Mouse (Mus musculus) forebrain, embryonic 15.5 days (tissue): ENCODE results near the gene Syp. TPM values are rescaled to one million over a fixed set of nuclear protein-coding genes. Genes with fewer than 3 reads are reported as not detected.

Experiments
- ATAC-seq: fragments of 200-750 bp; cut with Nextera tagmentation; replicated peaks from 2 replicates; pipeline ENCODE4 v1.8.0; 2017; ENCODE audit warnings: mild to moderate bottlenecking, moderate TSS enrichment, moderate library complexity
- H3K27ac ChIP-seq: fragments of 300-500 bp; sonication (generic); replicated peaks from 2 replicates; pipeline ENCODE4 v1.5.1; 2015; ENCODE audit warnings: mild to moderate bottlenecking, inconsistent platforms
- H3K27me3 ChIP-seq: fragments of 300-500 bp; sonication (generic); 2 replicates; pipeline ENCODE4 v1.6.1; 2015; ENCODE audit warnings: inconsistent platforms
- H3K36me3 ChIP-seq: fragments of 300-500 bp; sonication (generic); 2 replicates; pipeline ENCODE4 v1.6.1; 2015; ENCODE audit warnings: mild to moderate bottlenecking, inconsistent platforms
- H3K4me1 ChIP-seq: fragments of 300-500 bp; sonication (generic); 2 replicates; pipeline ENCODE4 v1.6.1; 2015; ENCODE audit warnings: inconsistent platforms
- H3K4me2 ChIP-seq: fragments of 300-500 bp; sonication (generic); replicated peaks from 2 replicates; pipeline ENCODE4 v1.6.1; 2015; ENCODE audit warnings: mild to moderate bottlenecking, inconsistent platforms
- H3K4me3 ChIP-seq: fragments of 300-500 bp; sonication (generic); 2 replicates; pipeline ENCODE4 v1.5.1; 2015; ENCODE audit warnings: mild to moderate bottlenecking, inconsistent platforms
- H3K9ac ChIP-seq: fragments of 300-500 bp; sonication (generic); replicated peaks from 2 replicates; pipeline ENCODE4 v1.6.1; 2015; ENCODE audit warnings: mild to moderate bottlenecking, inconsistent platforms
- H3K9me3 ChIP-seq: fragments of 300-500 bp; sonication (generic); 2 replicates; pipeline ENCODE4 v1.6.1; 2016; ENCODE audit warnings: inconsistent platforms
- WGBS: fragments of 180-500 bp; shearing (Covaris S2); methylation state at CpG from one replicate; pipeline ENCODE4 v1.1.7; 2015; ENCODE audit warnings: mixed read lengths; 5-methylcytosine and 5-hydroxymethylcytosine counted together
- polyA plus RNA-seq: library from polyadenylated mRNA; unstranded; fragments of >200 nt; fragmentation: Nextera tagmentation; extraction: Ambion mirVana; gene quantifications from 2 replicates; pipeline ENCODE4 v1.2.1, GENCODE M21; 2015

Syp gene
- 109 and 120 TPM in 2 replicates for polyA plus RNA-seq

GRCm38 (mm10) chrX:7638401-7639091, at the start of gene Syp:
Gene Syp, plus strand, starts transcription at chrX:7638471.
- no peaks in the 10 kb centered on the region; the same call in 1 of the 2 replicates for H3K36me3 ChIP-seq
- H3K27me3 ChIP-seq, result no peaks in the 10 kb centered on the region
- peak within 1 kb of the TSS; percentile 60 for H3K4me3 ChIP-seq
- peak within 1 kb of the TSS; percentile 86 for H3K27ac ChIP-seq
- H3K4me1 ChIP-seq, result peaks cover 11% of the 10 kb centered on the region
- peak within 1 kb of the TSS; percentile 67 for H3K9ac ChIP-seq
- 11% methylated on average over 42 of the region's 42 CpGs for whole genome bisulfite sequencing
- H3K9me3 ChIP-seq, result no peaks in the 10 kb centered on the region
- H3K4me2 ChIP-seq, result peak within 1 kb of the TSS; percentile 54
- ATAC-seq, result peak; percentile 87

GRCm38 (mm10) chrX:7595371-7595770, 42.9 kb upstream of the Syp start:
- Histone ChIP-seq H3K4me2 (no peak overlapping the region), H3K9me3 (no peaks in the 10 kb centered on the region), H3K9ac (no peak overlapping the region), H3K4me3 (no peak overlapping the region), H3K27me3 (no peaks in the 10 kb centered on the region), H3K27ac (no peak overlapping the region), H3K4me1 (no peaks in the 10 kb centered on the region), H3K36me3 (peaks cover 5% of the 10 kb centered on the region; the same call in 1 of the 2 replicates)
- ATAC-seq, result no peak
- 82% methylated on average over 9 of the region's 9 CpGs for WGBS

DNA sequence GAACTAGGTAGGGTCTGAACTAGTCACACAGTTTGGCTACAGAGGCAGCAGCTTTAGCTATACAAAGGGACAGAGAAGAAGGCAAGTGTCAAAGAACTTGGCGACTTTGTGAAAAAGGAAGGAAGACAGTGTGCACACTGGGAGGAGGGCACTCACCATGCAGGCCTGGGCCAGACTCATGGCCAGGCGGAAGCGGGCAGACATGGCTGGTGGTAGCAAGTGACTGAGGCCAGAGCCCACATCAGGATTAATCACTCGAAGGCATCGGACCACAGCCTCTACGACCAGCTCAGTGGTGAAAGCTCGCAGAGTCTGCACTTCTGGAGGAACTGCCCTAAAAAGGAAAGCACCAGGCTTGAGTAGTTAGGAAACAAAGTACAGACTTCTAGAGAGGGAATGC, 34.3 kb upstream of the Syp start:
- WGBS, result 92% methylated on average over 7 of the region's 7 CpGs
- no peak overlapping the region for H3K9ac ChIP-seq
- ATAC-seq, result no peak
- no peaks in the 10 kb centered on the region; the same call in 1 of the 2 replicates for H3K36me3 ChIP-seq
- H3K4me1 ChIP-seq, result peaks cover 10% of the 10 kb centered on the region
- peak overlapping the region; percentile 45 for H3K4me2 ChIP-seq
- no peaks in the 10 kb centered on the region for H3K9me3 ChIP-seq
- no peak overlapping the region for H3K27ac ChIP-seq
- H3K4me3 ChIP-seq, result no peak overlapping the region
- no peaks in the 10 kb centered on the region for H3K27me3 ChIP-seq

DNA sequence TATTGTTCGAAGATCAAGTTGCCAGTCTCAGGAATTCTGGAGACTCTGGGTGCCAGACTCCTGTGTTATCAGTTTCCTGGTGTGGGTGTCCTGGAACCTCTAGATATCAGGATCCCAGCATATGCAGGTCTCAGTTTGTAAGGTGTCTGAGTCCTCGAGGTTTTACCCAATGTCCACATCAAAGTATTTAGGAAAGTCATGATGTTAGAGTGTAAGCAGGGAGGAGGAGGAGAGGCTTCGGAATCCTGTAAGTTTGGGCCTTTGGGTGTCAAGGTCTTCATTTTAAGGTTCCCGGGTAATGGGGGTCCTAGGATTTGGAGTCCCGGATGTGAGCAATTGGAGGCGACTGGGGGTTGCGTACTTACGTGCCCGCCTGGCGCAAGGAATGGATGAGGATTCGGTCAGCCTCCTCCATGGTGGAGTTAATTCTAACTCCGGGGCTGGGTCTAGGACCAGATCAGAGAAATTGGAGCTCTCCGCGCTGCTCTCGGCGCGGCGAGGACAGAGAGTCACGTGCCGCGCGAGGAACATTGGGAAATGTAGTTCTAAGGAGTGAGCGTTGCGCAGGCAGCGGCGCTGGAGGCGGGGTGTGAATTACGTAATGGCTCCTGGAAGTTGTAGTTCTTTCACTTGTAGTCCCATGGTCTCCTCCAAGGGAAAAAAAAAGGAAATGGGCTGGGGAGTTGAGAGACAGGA, 33.2 kb upstream of the Syp start, which contains the start of gene Ccdc22:
Gene Ccdc22 (minus strand): TSS at position 639 of the 696 bp plus-strand sequence.
- WGBS, result 20% methylated on average over 28 of the region's 28 CpGs
- ATAC-seq, result peak; percentile 94
- Histone ChIP-seq H3K9ac (peak within 1 kb of the TSS; percentile 58), H3K9me3 (no peaks in the 10 kb centered on the region), H3K27ac (peak within 1 kb of the TSS; percentile 60), H3K27me3 (no peaks in the 10 kb centered on the region), H3K4me2 (peak within 1 kb of the TSS; percentile 45), H3K4me3 (peak within 1 kb of the TSS; percentile 53), H3K36me3 (no peaks in the 10 kb centered on the region), H3K4me1 (peaks cover 10% of the 10 kb centered on the region)

GRCm38 (mm10) chrX:7605575-7605941, 32.7 kb upstream of the Syp start:
- no peak for ATAC-seq
- no peaks in the 10 kb centered on the region for H3K27me3 ChIP-seq
- H3K9me3 ChIP-seq, result no peaks in the 10 kb centered on the region
- no peak overlapping the region for H3K27ac ChIP-seq
- H3K9ac ChIP-seq, result no peak overlapping the region
- 48% methylated on average over 8 of the region's 8 CpGs for WGBS
- H3K4me1 ChIP-seq, result peaks cover 10% of the 10 kb centered on the region
- peak overlapping the region; percentile 53; the same call in 1 of the 2 replicates for H3K4me3 ChIP-seq
- H3K36me3 ChIP-seq, result no peaks in the 10 kb centered on the region
- no peak overlapping the region for H3K4me2 ChIP-seq

- H3K9me3 ChIP-seq, result no peaks in the 10 kb centered on the region
- no peaks in the 10 kb centered on the region for H3K27me3 ChIP-seq
- no peak within 1 kb of the TSS for H3K27ac ChIP-seq
- H3K36me3 ChIP-seq, result no peaks in the 10 kb centered on the region
- H3K4me3 ChIP-seq, result no peak within 1 kb of the TSS
- no peak within 1 kb of the TSS for H3K9ac ChIP-seq
- H3K4me1 ChIP-seq, result peaks cover 10% of the 10 kb centered on the region
- no peak for ATAC-seq
- no peak within 1 kb of the TSS for H3K4me2 ChIP-seq
- 73% methylated on average over 6 of the region's 6 CpGs for WGBS
Measured at GRCm38 (mm10) chrX:7606783-7607182, 31.5 kb upstream of the Syp start, which contains the start of gene Cacna1f. Gene Cacna1f, plus strand, starts transcription at chrX:7607083.

GRCm38 (mm10) chrX:7610035-7610434, 28.2 kb upstream of the Syp start:
- 30% methylated on average over 21 of the region's 21 CpGs for WGBS
- no peak overlapping the region for H3K27ac ChIP-seq
- ATAC-seq, result peak; percentile 18; the same call in 1 of the 2 replicates

GRCm38 (mm10) chrX:7610536-7611258, 27.6 kb upstream of the Syp start:
- Histone ChIP-seq H3K4me2 (peak overlapping the region; percentile 69), H3K9me3 (no peaks in the 10 kb centered on the region), H3K27me3 (no peaks in the 10 kb centered on the region), H3K27ac (no peak overlapping the region; the same call in 1 of the 2 replicates), H3K36me3 (no peaks in the 10 kb centered on the region), H3K9ac (peak overlapping the region; percentile 49), H3K4me3 (peak overlapping the region; percentile 47), H3K4me1 (no peaks in the 10 kb centered on the region)
- WGBS, result 17% methylated on average over 26 of the region's 26 CpGs
- peak; percentile 77 for ATAC-seq

More at GRCm38 (mm10) chrX:7610035-7610434, 28.2 kb upstream of the Syp start:
- H3K4me3 ChIP-seq, result peak overlapping the region; percentile 47
- H3K4me1 ChIP-seq, result no peaks in the 10 kb centered on the region
- H3K36me3 ChIP-seq, result no peaks in the 10 kb centered on the region
- H3K9ac ChIP-seq, result peak overlapping the region; percentile 49
- no peaks in the 10 kb centered on the region for H3K9me3 ChIP-seq
- H3K4me2 ChIP-seq, result peak overlapping the region; percentile 69
- H3K27me3 ChIP-seq, result no peaks in the 10 kb centered on the region

- Histone ChIP-seq H3K4me2 (no peak overlapping the region), H3K4me3 (no peak overlapping the region), H3K27me3 (no peaks in the 10 kb centered on the region), H3K4me1 (no peaks in the 10 kb centered on the region), H3K9me3 (no peaks in the 10 kb centered on the region), H3K27ac (no peak overlapping the region), H3K36me3 (no peaks in the 10 kb centered on the region), H3K9ac (no peak overlapping the region)
- 83% methylated on average over 12 of the region's 12 CpGs for WGBS
- ATAC-seq, result no peak
Measured at GRCm38 (mm10) chrX:7617889-7618551, 20.3 kb upstream of the Syp start.

DNA sequence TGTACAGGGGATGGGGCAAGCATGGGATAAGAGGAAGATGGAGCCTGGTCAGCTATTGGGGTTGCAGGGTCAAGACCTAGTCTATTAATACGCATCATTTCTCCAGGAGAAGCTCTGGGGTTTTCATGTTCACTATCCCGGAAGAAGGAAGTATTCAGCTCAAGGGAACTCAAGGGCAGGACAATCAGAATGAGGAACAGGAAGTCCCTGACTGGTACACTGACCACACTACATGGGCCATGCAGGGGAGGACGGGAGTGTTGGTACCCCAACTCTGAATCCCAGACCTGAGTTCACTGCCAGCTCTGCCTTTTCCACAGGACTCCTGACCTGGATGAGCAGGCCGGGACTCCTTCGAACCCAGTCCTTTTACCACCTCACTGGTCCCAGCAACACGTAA, 5.7 kb upstream of the Syp start:
- Histone ChIP-seq H3K4me2 (no peak overlapping the region), H3K27ac (no peak overlapping the region), H3K27me3 (no peaks in the 10 kb centered on the region), H3K4me3 (no peak overlapping the region), H3K9ac (no peak overlapping the region), H3K9me3 (no peaks in the 10 kb centered on the region), H3K36me3 (no peaks in the 10 kb centered on the region), H3K4me1 (no peaks in the 10 kb centered on the region)
- 91% methylated on average over 6 of the region's 6 CpGs for WGBS
- no peak for ATAC-seq

- Histone ChIP-seq H3K4me3 (no peak overlapping the region), H3K4me2 (no peak overlapping the region), H3K9ac (no peak overlapping the region), H3K27me3 (no peaks in the 10 kb centered on the region), H3K4me1 (peaks cover 5% of the 10 kb centered on the region; the same call in 1 of the 2 replicates), H3K36me3 (no peaks in the 10 kb centered on the region), H3K27ac (no peak overlapping the region), H3K9me3 (no peaks in the 10 kb centered on the region)
- no peak for ATAC-seq
- 75% methylated on average over 3 of the region's 3 CpGs for WGBS
Measured at GRCm38 (mm10) chrX:7635101-7635500, 3.2 kb upstream of the Syp start.
